Mouse (Mus musculus) MEL (cell line): ENCODE measurements around the gene Hbp1. TPM values are rescaled to one million over a fixed set of nuclear protein-coding genes. Genes with fewer than 3 reads are reported as not detected.

Source experiments
- DNase-seq: peaks from one replicate; pipeline ENCODE4 v3.0.0; 2011; ENCODE audit warnings: low read depth, low spot score
- H3K27ac ChIP-seq: 2 replicates; pipeline ENCODE4 v1.5.1; 2012; ENCODE audit warnings: low read depth, mild to moderate bottlenecking, control low read depth, low read length, moderate library complexity; ENCODE audit not compliant: control insufficient read depth
- H3K27me3 ChIP-seq, 2 experiments: fragments of 150-350 bp in 1 of 2; sonication (generic) in 1 of 2; 2 replicates each; pipeline ENCODE4 v1.6.1; 2012; ENCODE audit warnings: low read length in 2 of 2, mild to moderate bottlenecking in 2 of 2, improper control_type of control experiment in 1 of 2, moderate library complexity in 1 of 2; ENCODE audit not compliant: insufficient read depth in 2 of 2, control insufficient read depth in 1 of 2
- H3K36me3 ChIP-seq, 2 experiments: 2 replicates each; pipeline ENCODE4 v1.6.1; 2012 to 2014; ENCODE audit warnings: low read length in 2 of 2, improper control_type of control experiment in 1 of 2, inconsistent platforms in 1 of 2, mild to moderate bottlenecking in 1 of 2; ENCODE audit not compliant: insufficient read depth in 2 of 2, control insufficient read depth in 1 of 2
- H3K4me1 ChIP-seq, 2 experiments: fragments of 150-350 bp in 1 of 2; sonication (generic) in 1 of 2; 2 replicates each; pipeline ENCODE4 v1.6.1; 2012; ENCODE audit warnings: low read length in 2 of 2, improper control_type of control experiment in 1 of 2, mild to moderate bottlenecking in 1 of 2; ENCODE audit not compliant: insufficient read depth in 2 of 2, control insufficient read depth in 1 of 2
- H3K4me3 ChIP-seq, 2 experiments: fragments of 150-350 bp in 1 of 2; sonication (generic) in 1 of 2; 2 replicates each; pipeline ENCODE4 v1.5.1; 2012; ENCODE audit warnings: low read depth in 2 of 2, low read length in 2 of 2, mild to moderate bottlenecking in 2 of 2, moderate library complexity in 2 of 2, control low read depth in 1 of 2, improper control_type of control experiment in 1 of 2; ENCODE audit not compliant: control insufficient read depth in 1 of 2, insufficient read depth in 1 of 2
- H3K79me2 ChIP-seq: 2 replicates; pipeline ENCODE4 v1.6.1; 2012; ENCODE audit warnings: mild to moderate bottlenecking, low read length, moderate library complexity; ENCODE audit not compliant: control insufficient read depth, poor library complexity, insufficient read depth
- H3K9ac ChIP-seq: 2 replicates; pipeline ENCODE4 v1.6.1; 2012; ENCODE audit warnings: low read depth, mild to moderate bottlenecking, control low read depth, low read length, moderate library complexity; ENCODE audit not compliant: control insufficient read depth, poor library complexity, severe bottlenecking
- H3K9me3 ChIP-seq: fragments of 150-350 bp; sonication (generic); replicated peaks from 2 replicates; pipeline ENCODE4 v1.6.1; 2012; ENCODE audit warnings: mild to moderate bottlenecking, low read length, improper control_type of control experiment, moderate library complexity; ENCODE audit not compliant: insufficient read depth
- BHLHE40 ChIP-seq: IDR thresholded peaks from 2 replicates; pipeline ENCODE4 v1.6.1; 2012; ENCODE audit warnings: low read depth, mild to moderate bottlenecking, inconsistent platforms, low read length, improper control_type of control experiment, borderline replicate concordance
- CHD2 ChIP-seq: IDR thresholded peaks from 2 replicates; pipeline ENCODE4 v1.6.1; 2011; ENCODE audit warnings: low read length, improper control_type of control experiment
- CTCF ChIP-seq, 3 experiments: IDR thresholded peaks in 2 of 3; conservative IDR thresholded peaks in 1 of 3; 2 replicates each; pipeline ENCODE4 v1.5.1; 2011 to 2012; ENCODE audit warnings: low read length in 3 of 3, low read depth in 2 of 3, mild to moderate bottlenecking in 2 of 3, improper control_type of control experiment in 1 of 3, inconsistent platforms in 1 of 3, mixed read lengths in 1 of 3, moderate library complexity in 1 of 3; ENCODE audit not compliant: control insufficient read depth in 1 of 3, insufficient read depth in 1 of 3, poor library complexity in 1 of 3, severe bottlenecking in 1 of 3
- ELF1 ChIP-seq: IDR thresholded peaks from 2 replicates; pipeline ENCODE4 v1.6.1; 2014; ENCODE audit warnings: low read depth, mild to moderate bottlenecking, inconsistent platforms, low read length, improper control_type of control experiment, moderate library complexity
- ETS1 ChIP-seq: IDR thresholded peaks from 2 replicates; pipeline ENCODE4 v1.6.1; 2012; ENCODE audit warnings: low read depth, mild to moderate bottlenecking, inconsistent platforms, low read length, improper control_type of control experiment, moderate library complexity
- GABPA ChIP-seq: IDR thresholded peaks from 2 replicates; pipeline ENCODE4 v1.6.1; 2012; ENCODE audit warnings: low read depth, mild to moderate bottlenecking, inconsistent platforms, low read length, improper control_type of control experiment, moderate library complexity
- GATA1 ChIP-seq: IDR thresholded peaks from 2 replicates; pipeline ENCODE4 v1.6.1; 2011; ENCODE audit warnings: low read depth, low read length, improper control_type of control experiment
- HCFC1 ChIP-seq: IDR thresholded peaks from 2 replicates; pipeline ENCODE4 v1.6.1; 2012; ENCODE audit warnings: low read depth, mild to moderate bottlenecking, inconsistent platforms, low read length, improper control_type of control experiment, moderate library complexity
- JUND ChIP-seq: IDR thresholded peaks from 2 replicates; pipeline ENCODE4 v1.6.1; 2011; ENCODE audit warnings: low read depth, mild to moderate bottlenecking, improper control_type of control experiment, low read length
- KAT2A ChIP-seq: conservative IDR thresholded peaks from 2 replicates; pipeline ENCODE4 v1.6.1; 2012; ENCODE audit warnings: low read depth, low read length, improper control_type of control experiment, inconsistent platforms
- MAFK ChIP-seq: IDR thresholded peaks from 2 replicates; pipeline ENCODE4 v1.6.1; 2011; ENCODE audit warnings: low read depth, mild to moderate bottlenecking, low read length, improper control_type of control experiment, borderline replicate concordance
- MAX ChIP-seq: IDR thresholded peaks from 2 replicates; pipeline ENCODE4 v1.6.1; 2011; ENCODE audit warnings: low read length, improper control_type of control experiment
- MAZ ChIP-seq: IDR thresholded peaks from 2 replicates; pipeline ENCODE4 v1.6.1; 2012; ENCODE audit warnings: low read depth, mild to moderate bottlenecking, inconsistent platforms, low read length, improper control_type of control experiment
- MEF2A ChIP-seq: IDR thresholded peaks from 2 replicates; pipeline ENCODE4 v1.6.1; 2014; ENCODE audit warnings: low read depth, mild to moderate bottlenecking, inconsistent platforms, low read length, improper control_type of control experiment; ENCODE audit not compliant: poor library complexity, insufficient replicate concordance, severe bottlenecking; ENCODE audit errors: extremely low read depth
- MYB ChIP-seq: IDR thresholded peaks from 2 replicates; pipeline ENCODE4 v1.6.1; 2011; ENCODE audit warnings: mild to moderate bottlenecking, low read depth, low read length, improper control_type of control experiment
- MYC ChIP-seq: IDR thresholded peaks from 2 replicates; pipeline ENCODE4 v1.6.1; 2011; ENCODE audit warnings: low read depth, mild to moderate bottlenecking, low read length, improper control_type of control experiment, moderate library complexity
- NRF1 ChIP-seq: IDR thresholded peaks from 2 replicates; pipeline ENCODE4 v1.6.1; 2014; ENCODE audit warnings: low read depth, mild to moderate bottlenecking, inconsistent platforms, low read length, improper control_type of control experiment, moderate library complexity; ENCODE audit not compliant: poor library complexity, insufficient read depth, severe bottlenecking
- POLR2A ChIP-seq, 2 experiments: IDR thresholded peaks; 2 replicates each; pipeline ENCODE4 v1.6.1; 2011 to 2012; ENCODE audit warnings: low read length in 2 of 2, mild to moderate bottlenecking in 2 of 2, control low read depth in 1 of 2, improper control_type of control experiment in 1 of 2, low read depth in 1 of 2, moderate library complexity in 1 of 2; ENCODE audit not compliant: control insufficient read depth in 1 of 2, insufficient read depth in 1 of 2, poor library complexity in 1 of 2
- RAD21 ChIP-seq: IDR thresholded peaks from 2 replicates; pipeline ENCODE4 v1.6.1; 2011; ENCODE audit warnings: mild to moderate bottlenecking, low read depth, low read length, improper control_type of control experiment
- RCOR1 ChIP-seq: IDR thresholded peaks from 2 replicates; pipeline ENCODE4 v1.6.1; 2012; ENCODE audit warnings: low read depth, mild to moderate bottlenecking, inconsistent platforms, low read length, improper control_type of control experiment
- SIN3A ChIP-seq: IDR thresholded peaks from 2 replicates; pipeline ENCODE4 v1.6.1; 2012; ENCODE audit warnings: low read length, improper control_type of control experiment, inconsistent platforms
- SMC3 ChIP-seq: IDR thresholded peaks from 2 replicates; pipeline ENCODE4 v1.6.1; 2011; ENCODE audit warnings: low read depth, low read length, improper control_type of control experiment
- TBP ChIP-seq: IDR thresholded peaks from 2 replicates; pipeline ENCODE4 v1.8.0; 2011; ENCODE audit warnings: low read depth, low read length, improper control_type of control experiment
- TCF12 ChIP-seq: IDR thresholded peaks from 2 replicates; pipeline ENCODE4 v1.6.1; 2014; ENCODE audit warnings: low read depth, mild to moderate bottlenecking, inconsistent platforms, low read length, improper control_type of control experiment, moderate library complexity
- USF1 ChIP-seq: IDR thresholded peaks from 2 replicates; pipeline ENCODE4 v1.6.1; 2014; ENCODE audit warnings: low read depth, mild to moderate bottlenecking, inconsistent platforms, low read length, improper control_type of control experiment, moderate library complexity
- ZC3H11A ChIP-seq: IDR thresholded peaks from 2 replicates; pipeline ENCODE4 v1.6.1; 2012; ENCODE audit warnings: low read depth, mild to moderate bottlenecking, inconsistent platforms, low read length, improper control_type of control experiment
- ZKSCAN1 ChIP-seq: IDR thresholded peaks from 2 replicates; pipeline ENCODE4 v1.6.1; 2012; ENCODE audit warnings: low read depth, mild to moderate bottlenecking, inconsistent platforms, low read length, improper control_type of control experiment, moderate library complexity
- ZMIZ1 ChIP-seq: IDR thresholded peaks from 2 replicates; pipeline ENCODE4 v1.6.1; 2012; ENCODE audit warnings: low read depth, mild to moderate bottlenecking, inconsistent platforms, low read length, improper control_type of control experiment, moderate library complexity
- polyA plus RNA-seq, 2 experiments: library from polyadenylated mRNA; stranded (reverse) in 1 of 2; unstranded in 1 of 2; fragments of >175 nt in 1 of 2; fragments of >200 nt in 1 of 2; gene quantifications; 2 replicates each; pipeline versions ENCODE4 v1.2.1 to v1.2.4; 2012; ENCODE audit warnings: low replicate concordance in 2 of 2, low read depth in 1 of 2; ENCODE audit not compliant: insufficient read length in 2 of 2, insufficient read depth in 1 of 2, missing spikeins in 1 of 2
- total RNA-seq: library from RNA; depleted of rRNA; stranded (reverse); fragments of 300-350 nt; gene quantifications from 2 replicates; pipeline ENCODE4 v1.2.3, GENCODE M21; 2012

The Hbp1 gene
- total and polyA plus RNA-seq, 3 experiments: 4.3 to 8.8 TPM; not detected in 1

DNA sequence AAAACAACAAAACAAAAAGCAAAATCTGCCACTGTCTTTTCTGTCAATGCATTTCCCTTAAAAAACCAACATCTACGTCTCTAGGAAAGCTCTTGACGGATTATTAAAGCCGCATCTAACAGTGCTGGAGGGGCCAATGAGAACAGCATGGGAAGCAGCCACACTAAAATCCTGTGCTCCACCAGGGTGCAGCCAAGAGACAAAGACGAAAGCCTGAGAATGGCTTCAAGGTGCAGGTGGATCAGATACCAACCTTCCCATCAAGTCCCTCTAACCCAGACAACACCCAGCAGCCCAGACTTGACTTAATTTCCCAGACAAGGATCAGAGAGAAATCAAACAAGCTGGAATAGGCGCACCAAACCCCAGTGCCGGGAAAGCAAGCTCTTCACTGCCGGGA, 26.2 kb upstream of the Hbp1 start:
- Histone ChIP-seq H3K27me3 (no peaks in the 10 kb centered on the region), H3K36me3 (peaks cover 0 to 16% of the 10 kb centered on the region in 2 experiments; a peak in 3 of 4 replicates), H3K79me2 (no peaks in the 10 kb centered on the region)
- TF ChIP-seq ZMIZ1 (no peak), RAD21 (peak; percentile 55), ETS1 (0 out of 2 replicates have a peak, but pooled peaks have one; percentile 12), ZC3H11A (peak; percentile 59), SMC3 (peak; percentile 76), ZKSCAN1 (no peak), MYC (no peak), MAX (no peak), CTCF (IDR thresholded peaks at IDR 0.05 in 2 of 3, conservative IDR thresholded peaks at IDR 0.05 in 1 of 3; ENCODE audit: control insufficient read depth in 1 of 3, insufficient read depth in 1 of 3, low read depth in 2 of 3, low read length in 3 of 3, poor library complexity in 1 of 3, severe bottlenecking in 1 of 3) (peak; percentile 15 to 55 (median 35); a peak in 5 of 6 replicates)
- TF ChIP-seq, all 39 proteins: peak for 5
- Histone ChIP-seq H3K9me3 (no peaks in the 10 kb centered on the region), H3K9ac (no peak overlapping the region), H3K4me3 (no peak overlapping the region), H3K27ac (no peak overlapping the region), H3K4me1 (peaks cover 0 to 10% of the 10 kb centered on the region in 2 experiments; a peak in 3 of 4 replicates)
- peak; percentile 36 for DNase-seq

DNA sequence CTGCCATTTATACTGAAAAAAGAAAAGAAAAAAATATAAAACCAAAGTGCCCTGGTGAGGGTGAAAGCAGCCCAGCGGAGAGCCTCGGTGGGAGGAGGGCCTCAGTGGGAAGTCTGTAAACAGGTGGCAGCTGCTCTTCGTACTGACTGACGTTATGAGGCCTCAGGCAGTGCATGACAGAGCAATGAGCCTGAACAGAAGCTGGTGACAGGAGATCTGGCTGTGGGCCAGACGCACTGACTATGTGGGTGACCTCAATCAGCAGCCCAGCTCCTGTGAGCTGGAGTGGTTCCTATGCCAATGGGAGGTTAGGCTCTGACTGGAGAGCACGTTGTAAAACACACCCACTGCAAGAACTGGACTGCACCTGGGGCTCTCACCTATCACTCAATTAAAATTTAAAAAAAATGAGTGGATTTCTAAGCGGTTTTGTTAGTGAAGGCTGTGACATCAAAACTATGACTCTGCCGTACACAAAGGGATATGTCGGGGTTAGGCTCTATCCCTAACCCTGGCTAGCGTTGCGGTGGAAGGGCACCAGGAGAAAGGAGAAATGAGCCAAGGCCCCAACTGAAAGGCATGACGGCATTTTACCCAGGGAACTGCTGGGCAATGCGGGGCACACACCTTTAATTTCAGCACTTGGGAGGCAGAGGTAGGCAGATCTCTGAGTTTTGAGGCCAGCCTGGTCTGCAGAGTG, 23.3 kb upstream of the Hbp1 start:
- Histone ChIP-seq H3K9ac (peak overlapping the region; percentile 58), H3K36me3 (peaks cover 0 to 16% of the 10 kb centered on the region in 2 experiments; a peak in 2 of 4 replicates), H3K79me2 (no peaks in the 10 kb centered on the region), H3K9me3 (no peaks in the 10 kb centered on the region), H3K27me3 (no peaks in the 10 kb centered on the region), H3K27ac (peak overlapping the region; percentile 81), H3K4me3 (peak overlapping the region; percentile 36 to 48), H3K4me1 (peaks cover 0 to 10% of the 10 kb centered on the region in 2 experiments; a peak in 3 of 4 replicates)
- peak; percentile 97 for DNase-seq
- TF ChIP-seq MYB (peak; percentile 35; the same call in 1 of the 2 replicates), NRF1 (no peak), CTCF (IDR thresholded peaks at IDR 0.05 in 2 of 3, conservative IDR thresholded peaks at IDR 0.05 in 1 of 3; ENCODE audit: control insufficient read depth in 1 of 3, insufficient read depth in 1 of 3, low read depth in 2 of 3, low read length in 3 of 3, poor library complexity in 1 of 3, severe bottlenecking in 1 of 3) (no peak), BHLHE40 (peak; percentile 26; the same call in 1 of the 2 replicates), MAX (peak; percentile 71), SIN3A (peak; percentile 85), GATA1 (0 out of 2 replicates have a peak, but pooled peaks have one; percentile 33), MAZ (no peak), ETS1 (peak; percentile 99), GABPA (no peak), USF1 (no peak), SMC3 (peak; percentile 42), ELF1 (no peak), HCFC1 (0 out of 2 replicates have a peak, but pooled peaks have one; percentile 35), ZC3H11A (peak; percentile 31; the same call in 1 of the 2 replicates), RCOR1 (peak; percentile 69; the same call in 1 of the 2 replicates), ZMIZ1 (no peak), TCF12 (peak; percentile 91), MEF2A (no peak), TBP (no peak), MAFK (no peak; the same call in 1 of the 2 replicates), CHD2 (no peak), JUND (no peak), POLR2A (IDR thresholded peaks at IDR 0.05; ENCODE audit: control insufficient read depth in 1 of 2, insufficient read depth in 1 of 2, low read depth in 1 of 2, low read length in 2 of 2, poor library complexity in 1 of 2) (no peak), KAT2A (no peak)
